Mouse (Mus musculus) inflammation-experienced regulatory T-cells, adult 6 months (primary cell): ENCODE measurements around the gene Tor1a. TPM values are rescaled to one million over a fixed set of nuclear protein-coding genes. Genes with fewer than 3 reads are reported as not detected.
A peak's percentile ranks its signal among the peaks of the same experiment; 100 is the strongest.
"Not testable (repeated sequence)": the region's sequence is repeated elsewhere in the genome, so short reads cannot be mapped to it uniquely, and the experiment has no call there.

Experiments
- ATAC-seq: one replicate; pipeline ENCODE4 v1.8.0; 2017
- polyA plus RNA-seq, 3 experiments: library from polyadenylated mRNA; unstranded; fragments of 100-300 nt; shearing (Covaris generic); gene quantifications; one replicate each; pipeline ENCODE4 v1.2.1; 2017

Gene Tor1a
- polyA plus RNA-seq, 3 experiments from 2014 or later: 60.5 to 73.3 (median 72.6) TPM

- peak; percentile 99 for ATAC-seq
Observed at GRCm38 (mm10) chr2:30952824-30953490, 14.8 kb downstream of the Tor1a start, which contains the start of gene Tor1b. Gene Tor1b, plus strand, starts transcription at chr2:30952959.

DNA sequence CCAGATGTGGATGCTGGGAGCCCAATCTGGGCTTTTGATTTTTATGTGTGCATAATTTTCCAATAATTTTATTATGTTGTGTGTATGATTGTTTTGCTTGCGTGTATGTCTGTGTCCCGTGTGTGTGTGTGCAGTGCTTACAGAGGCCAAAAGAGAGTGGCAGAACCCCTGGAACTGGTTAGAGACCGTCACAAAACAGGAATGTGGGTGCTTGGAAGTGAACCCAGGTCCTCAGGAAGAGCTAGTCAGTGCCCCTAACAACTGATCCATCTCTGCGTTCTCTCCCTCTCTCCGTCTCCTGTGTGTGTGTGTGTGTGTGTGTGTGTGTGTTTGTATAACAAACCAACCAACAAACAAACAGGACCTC is 15.3 kb downstream of the Tor1a start:
- ATAC-seq: no peak

DNA sequence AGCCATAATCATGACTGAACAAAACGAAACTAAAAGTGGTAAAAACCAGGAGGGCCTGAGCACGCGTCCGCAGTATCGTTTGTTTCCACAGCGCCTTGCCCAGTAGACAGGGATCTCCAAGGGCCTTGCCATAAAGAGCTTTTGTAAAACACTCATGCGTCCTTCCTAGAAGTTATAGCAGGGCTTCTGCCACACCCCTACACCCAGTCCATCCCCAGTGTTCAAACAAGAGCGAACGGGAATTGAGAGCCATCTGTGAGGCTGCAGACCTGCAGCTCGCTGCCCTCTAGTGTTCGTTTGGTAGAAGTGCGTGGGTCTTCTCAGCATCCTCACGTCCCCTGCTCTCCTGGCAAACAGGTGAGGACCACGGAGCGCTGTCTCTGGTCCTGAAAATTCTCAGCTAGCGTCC is 25.1 kb downstream of the Tor1a start:
- peak; percentile 98 for ATAC-seq

DNA sequence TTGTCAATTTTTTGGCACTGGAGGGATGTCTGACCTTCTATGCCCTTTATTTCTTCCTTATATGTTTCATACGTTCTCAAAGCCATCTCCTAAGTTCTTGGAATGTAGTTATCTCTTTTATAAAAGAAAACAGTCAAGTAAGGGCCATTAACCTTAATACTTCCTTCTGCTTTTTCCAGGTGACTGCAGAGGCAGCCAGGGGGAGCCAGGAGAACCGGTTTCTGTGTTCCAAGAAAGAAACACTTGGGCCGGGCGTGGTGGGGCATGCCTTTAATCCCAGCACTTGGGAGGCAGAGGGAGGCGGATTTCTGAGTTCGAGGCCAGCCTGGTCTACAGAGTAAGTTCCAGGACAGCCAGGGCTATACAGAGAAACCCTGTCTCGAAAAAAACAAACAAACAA is 25.6 kb downstream of the Tor1a start:
- ATAC-seq: not testable (repeated sequence)

DNA sequence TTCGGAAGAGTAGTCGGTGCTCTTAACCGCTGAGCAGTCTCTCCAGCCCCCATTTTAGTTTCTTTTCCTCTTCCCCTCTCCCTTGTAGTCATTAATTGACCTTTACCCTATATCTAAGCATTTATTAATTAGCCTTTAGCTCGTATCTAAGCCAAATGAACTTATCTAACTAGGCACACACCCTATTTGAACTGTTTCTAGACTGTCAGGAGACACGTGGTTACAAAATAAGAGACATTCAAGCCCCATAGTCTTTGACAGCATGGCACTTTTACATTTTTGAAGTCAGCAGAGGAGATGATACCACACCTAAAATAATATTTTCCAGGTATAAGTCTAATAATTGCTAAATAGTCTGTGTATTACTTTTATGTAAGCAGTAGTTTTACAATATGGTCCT is 26.1 kb downstream of the Tor1a start:
- ATAC-seq: no peak

- ATAC-seq: no peak
Observed at GRCm38 (mm10) chr2:30938574-30938991, 29.1 kb downstream of the Tor1a start.

DNA sequence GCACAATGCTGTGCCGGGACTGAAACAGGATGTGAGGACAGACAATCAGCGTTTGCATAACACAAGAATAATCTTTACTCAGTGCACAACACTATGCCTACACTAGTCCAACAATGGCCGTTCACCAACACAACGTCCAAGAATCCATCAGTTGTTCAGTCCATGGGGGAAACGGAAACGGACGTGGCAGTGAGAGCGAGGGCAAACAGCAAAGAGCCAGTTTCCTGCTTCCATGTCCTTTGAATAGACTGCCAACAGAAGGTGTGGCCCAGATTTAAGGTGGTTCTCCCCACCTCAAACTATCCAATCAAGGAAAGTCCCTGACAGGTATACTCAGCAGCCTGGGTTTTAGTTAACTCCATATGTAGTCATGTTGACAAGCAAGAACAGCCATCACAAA is 30.0 kb downstream of the Tor1a start:
- no peak for ATAC-seq

DNA sequence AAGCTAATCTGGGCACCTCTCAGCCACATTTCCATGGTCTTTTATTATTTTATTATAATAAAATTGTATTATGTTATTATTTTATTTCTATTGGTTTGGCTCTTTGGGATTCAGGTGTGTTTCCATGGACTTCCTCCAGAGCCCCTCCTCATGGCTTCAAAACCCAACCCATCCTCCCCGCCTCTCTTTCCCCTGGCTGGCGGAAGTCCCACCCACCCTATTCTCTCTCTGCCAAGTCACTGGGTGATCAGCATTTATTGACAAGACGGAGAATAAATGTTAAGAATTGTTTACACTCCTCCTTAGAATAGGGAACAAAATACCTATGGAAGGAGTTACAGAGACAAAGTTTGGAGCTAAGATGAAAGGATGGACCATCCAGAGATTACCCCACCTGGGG is 30.9 kb downstream of the Tor1a start:
- ATAC-seq: no peak

- ATAC-seq: peak; percentile 52
Observed at GRCm38 (mm10) chr2:30933917-30934450, 33.7 kb downstream of the Tor1a start.

- no peak for ATAC-seq
Observed at GRCm38 (mm10) chr2:30933032-30933431, 34.7 kb downstream of the Tor1a start.

GRCm38 (mm10) chr2:30931922-30932321 is 35.8 kb downstream of the Tor1a start:
- ATAC-seq: no peak

- not testable (repeated sequence) for ATAC-seq
Observed at GRCm38 (mm10) chr2:30930846-30931245, 36.9 kb downstream of the Tor1a start.

DNA sequence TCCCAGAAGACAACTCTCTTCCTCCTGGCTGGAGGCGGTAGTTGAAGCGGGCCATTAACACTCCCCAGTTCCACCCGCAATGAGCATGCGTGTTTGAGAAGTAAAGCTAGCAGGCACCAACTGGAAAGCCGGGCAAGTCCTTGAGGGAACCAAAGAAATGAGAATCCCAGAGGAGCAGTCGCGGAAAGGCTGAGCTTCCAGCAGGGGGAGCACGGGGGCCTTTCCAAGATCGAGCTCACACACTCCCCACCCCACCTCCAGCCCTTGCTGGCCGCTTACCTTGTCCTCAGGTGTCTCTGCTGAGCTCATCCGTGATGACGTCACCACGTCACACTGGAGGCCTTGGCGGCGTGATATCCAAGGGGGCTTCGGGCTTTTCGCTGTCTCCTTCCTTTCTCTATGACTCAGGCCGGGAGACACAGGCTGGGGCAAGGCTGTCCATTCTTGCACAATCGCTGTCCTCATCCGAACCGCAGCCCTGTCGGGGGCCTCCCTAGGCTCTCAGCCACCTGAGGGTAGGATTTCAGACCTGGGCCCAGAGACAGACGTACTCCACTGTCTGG is 38.2 kb downstream of the Tor1a start, which contains the start of gene Ptges:
Gene Ptges, minus strand, starts transcription at position 381 of the 563 bp plus-strand sequence.
- ATAC-seq: no peak

GRCm38 (mm10) chr2:30928893-30929482 is 38.7 kb downstream of the Tor1a start:
- no peak for ATAC-seq

GRCm38 (mm10) chr2:30927844-30928628 is 39.7 kb downstream of the Tor1a start:
- peak; percentile 52 for ATAC-seq

DNA sequence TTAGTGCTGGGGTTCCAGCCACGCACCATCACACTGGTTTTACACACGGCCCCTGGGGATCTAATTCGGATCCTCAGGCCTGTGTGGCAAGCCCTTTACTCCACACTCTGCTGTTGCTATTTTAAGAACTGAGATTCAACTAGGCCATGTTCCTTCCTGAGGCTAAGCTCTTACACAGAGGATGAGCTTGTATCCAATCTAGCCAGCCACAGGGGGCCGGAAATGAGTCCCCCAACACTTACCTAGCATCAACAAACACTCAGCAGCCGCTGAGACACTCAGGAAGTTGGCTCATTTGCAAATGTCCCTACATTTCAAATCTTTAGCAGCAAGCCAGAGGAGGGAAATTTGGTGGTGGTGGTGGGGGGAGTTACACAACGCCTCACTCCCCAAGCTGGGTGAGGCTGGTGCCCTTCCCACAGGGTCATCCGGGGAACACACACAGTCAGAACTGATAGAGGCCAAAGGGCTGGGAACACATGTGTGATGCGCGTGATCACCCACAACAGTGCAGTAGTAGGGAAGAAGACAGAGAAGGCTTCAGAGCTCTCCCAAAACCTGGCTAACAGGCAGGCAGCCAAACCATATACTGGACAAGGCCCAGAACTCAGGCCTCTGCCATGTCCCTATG is 40.5 kb downstream of the Tor1a start:
- ATAC-seq: no peak

DNA sequence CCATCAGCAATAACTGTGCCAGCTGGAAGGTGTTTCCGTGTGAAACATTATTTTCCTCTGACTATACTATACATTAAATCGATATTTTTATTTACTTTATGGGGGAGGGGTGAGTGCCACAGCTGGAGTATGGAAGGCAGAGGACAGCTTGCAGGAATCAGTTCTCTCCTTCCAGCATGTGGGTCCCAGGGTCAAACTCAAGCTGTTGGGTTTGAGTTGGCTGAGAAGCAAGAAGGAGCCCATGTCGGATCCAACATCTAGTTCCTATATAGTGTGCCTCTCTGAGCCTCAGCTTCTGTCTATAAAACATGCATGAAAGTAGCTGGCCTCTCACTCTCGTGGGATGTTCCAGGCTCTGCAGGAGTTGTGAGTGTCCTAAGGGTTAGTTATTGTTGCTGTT is 41.4 kb downstream of the Tor1a start:
- ATAC-seq: no peak

GRCm38 (mm10) chr2:30925181-30925580 is 42.6 kb downstream of the Tor1a start:
- ATAC-seq: no peak

- no peak for ATAC-seq
Observed at GRCm38 (mm10) chr2:30923099-30923498, 44.6 kb downstream of the Tor1a start.

- ATAC-seq: no peak
Observed at GRCm38 (mm10) chr2:30920216-30920615, 47.5 kb downstream of the Tor1a start.

- no peak for ATAC-seq
Observed at GRCm38 (mm10) chr2:30918780-30919329, 48.9 kb downstream of the Tor1a start.

GRCm38 (mm10) chr2:30918126-30918525 is 49.6 kb downstream of the Tor1a start:
- no peak for ATAC-seq
